Mouse (Mus musculus) monocyte, adult 5-6 weeks (primary cell): Measurements from ENCODE around the gene Zfp46. TPM values are rescaled to one million over a fixed set of nuclear protein-coding genes. Genes with fewer than 3 reads are reported as not detected.

ENCODE experiments used
- ATAC-seq: fragments of 153-309, 156-312 bp; replicated peaks from 2 replicates; pipeline ENCODE4 v1.8.0; 2017; ENCODE audit warnings: mild to moderate bottlenecking; ENCODE audit not compliant: low TSS enrichment, insufficient number of reproducible peaks, severe bottlenecking, poor library complexity, low FRiP score
- total RNA-seq: library from RNA; stranded (forward); fragments of 200-1000, 200-491, 200-594 nt; gene quantifications from 3 replicates; pipeline ENCODE4 v1.2.3, GENCODE M21; 2017

Zfp46 gene
- total RNA-seq, 1 experiment from 2014 or later, result 5.8 TPM

GRCm38 (mm10) chr4:136302462-136302861 lies 18.0 kb downstream of the Zfp46 start:
- ATAC-seq, result no peak

GRCm38 (mm10) chr4:136304181-136304580 lies 19.7 kb downstream of the Zfp46 start:
- no peak for ATAC-seq

- ATAC-seq, result no peak
Observed at GRCm38 (mm10) chr4:136308355-136308754, 23.9 kb downstream of the Zfp46 start.

DNA sequence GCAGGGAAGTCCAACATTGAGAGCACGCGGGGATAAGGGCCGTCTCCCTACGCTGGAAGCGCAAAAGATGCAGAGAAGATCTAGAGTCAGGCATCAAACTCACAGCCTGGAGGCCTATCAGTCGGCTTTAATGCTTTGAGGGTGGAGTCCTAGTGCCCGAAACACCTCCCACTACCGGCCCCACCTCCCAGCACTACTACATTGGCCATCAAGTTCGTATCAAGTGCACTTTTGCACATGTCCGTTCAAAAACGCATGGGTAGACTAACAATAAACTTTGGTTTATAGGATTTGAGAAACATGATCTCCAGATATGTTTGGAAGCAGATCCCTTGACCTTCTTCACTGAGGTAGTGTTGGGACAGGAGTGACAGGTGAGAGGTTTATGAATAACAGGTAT lies 25.3 kb downstream of the Zfp46 start:
- ATAC-seq, result peak; percentile 64

- ATAC-seq, result peak; percentile 100
Observed at GRCm38 (mm10) chr4:136310229-136311041, 26.0 kb downstream of the Zfp46 start, which contains the start of gene Hnrnpr. Gene Hnrnpr (plus strand): TSS chr4:136310942.

DNA sequence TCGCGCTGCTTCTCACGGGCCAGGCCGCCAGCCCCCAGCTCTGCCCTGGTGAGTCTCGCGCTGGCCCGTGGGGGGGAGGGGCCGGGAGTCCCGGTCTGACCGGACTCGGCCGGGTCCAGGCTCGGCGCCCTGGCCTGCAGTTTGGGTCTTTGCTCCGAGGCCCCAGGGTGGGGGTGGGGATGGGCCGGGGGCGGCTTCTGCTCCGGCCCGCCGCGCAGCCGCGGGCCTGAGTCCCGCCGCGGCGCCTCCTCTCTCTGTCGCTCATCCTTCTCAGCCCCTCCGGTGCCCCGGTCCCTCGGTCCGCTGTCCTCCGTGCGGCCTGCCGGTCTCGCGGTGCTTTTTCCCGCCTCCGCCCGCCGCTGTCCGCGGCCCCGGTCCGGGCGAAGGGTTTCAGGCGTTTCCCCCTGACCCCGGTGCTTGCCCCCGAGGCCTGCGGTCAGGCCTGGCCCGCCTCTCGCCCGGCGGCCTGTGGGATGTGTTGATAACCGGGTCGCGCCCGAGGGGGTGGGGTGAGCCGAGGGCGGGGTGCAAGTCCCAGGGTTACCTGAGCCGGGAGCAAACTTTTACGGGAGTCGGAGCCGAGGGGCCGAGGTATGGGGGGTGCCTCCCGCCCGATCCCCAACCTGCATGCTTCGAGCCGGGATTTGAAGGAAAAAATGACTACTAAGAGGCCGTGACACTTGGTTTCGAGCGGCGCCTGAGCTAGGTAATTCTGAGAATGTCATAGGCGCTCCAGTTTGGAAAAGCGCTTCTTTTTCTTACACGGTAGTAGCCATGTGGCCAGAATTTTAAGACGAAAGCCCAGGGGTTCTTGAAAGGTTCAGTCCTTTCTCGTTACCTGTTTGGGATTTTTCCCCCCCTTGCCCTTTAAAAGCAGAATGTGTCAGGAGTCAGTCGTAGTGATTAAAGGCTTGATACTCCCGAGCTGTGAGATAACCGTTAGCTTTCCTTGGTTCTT lies 26.8 kb downstream of the Zfp46 start:
- ATAC-seq, result no peak

- no peak for ATAC-seq
Observed at GRCm38 (mm10) chr4:136312616-136313015, 28.1 kb downstream of the Zfp46 start.

DNA sequence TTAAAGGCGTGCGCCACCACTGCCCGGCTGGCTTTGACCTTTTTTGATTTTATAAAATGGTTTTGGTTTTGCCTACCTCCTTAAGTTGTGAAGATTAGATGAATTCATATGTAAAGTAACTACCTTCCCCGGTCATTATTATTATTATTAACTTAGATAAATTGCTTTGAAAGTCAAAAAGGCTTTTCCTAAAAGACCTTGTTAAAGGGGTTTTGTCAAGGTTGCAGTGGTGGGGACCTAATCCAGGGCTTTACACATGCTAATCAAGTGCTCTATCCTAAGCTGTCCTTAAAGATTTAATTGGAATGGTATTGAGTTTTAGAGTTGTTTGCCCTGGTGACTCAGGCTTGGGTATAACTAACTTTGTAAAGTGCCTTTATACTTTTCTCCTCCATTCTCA lies 33.2 kb downstream of the Zfp46 start:
- no peak for ATAC-seq

- ATAC-seq, result no peak
Observed at GRCm38 (mm10) chr4:136320016-136320415, 35.5 kb downstream of the Zfp46 start.

GRCm38 (mm10) chr4:136324226-136324625 lies 39.7 kb downstream of the Zfp46 start:
- ATAC-seq, result no peak

DNA sequence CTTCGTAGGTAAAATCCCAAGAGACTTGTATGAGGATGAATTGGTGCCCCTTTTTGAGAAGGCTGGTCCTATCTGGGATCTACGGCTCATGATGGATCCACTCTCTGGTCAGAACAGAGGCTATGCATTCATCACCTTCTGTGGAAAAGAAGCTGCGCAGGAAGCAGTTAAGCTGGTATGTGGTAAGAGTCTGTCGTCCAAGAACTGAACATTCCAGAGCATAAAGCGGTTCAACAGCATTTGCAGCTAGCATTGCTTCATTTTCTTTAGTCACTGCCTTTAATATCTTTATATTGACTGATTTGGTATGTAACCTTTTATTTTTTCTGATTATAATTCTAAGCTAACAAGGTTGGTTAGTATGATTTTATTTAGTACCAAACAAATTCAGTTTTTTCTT lies 42.8 kb downstream of the Zfp46 start:
- no peak for ATAC-seq

DNA sequence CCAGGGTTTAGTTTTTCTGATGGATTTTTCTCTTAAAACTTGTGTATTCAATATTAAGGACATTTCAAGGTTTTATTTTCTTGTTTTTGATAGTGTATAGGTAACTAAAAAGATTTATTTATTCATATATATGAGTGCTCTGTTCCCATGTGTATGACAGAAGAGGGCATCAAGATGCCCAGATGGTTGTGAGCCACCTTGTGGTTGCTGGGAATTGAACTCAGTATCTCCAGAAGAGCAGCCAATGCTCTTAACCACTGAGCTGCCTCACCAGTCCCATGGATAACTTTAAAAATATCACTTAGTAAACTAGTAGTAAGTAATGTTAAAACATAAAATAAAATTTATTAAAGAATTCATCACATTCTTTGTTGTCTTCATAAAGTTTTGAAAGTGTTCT lies 43.6 kb downstream of the Zfp46 start:
- ATAC-seq, result no peak

- no peak for ATAC-seq
Observed at GRCm38 (mm10) chr4:136331709-136332108, 47.2 kb downstream of the Zfp46 start.

- no peak for ATAC-seq
Observed at GRCm38 (mm10) chr4:136333191-136333590, 48.7 kb downstream of the Zfp46 start.

GRCm38 (mm10) chr4:136335065-136335464 lies 50.6 kb downstream of the Zfp46 start:
- no peak for ATAC-seq

DNA sequence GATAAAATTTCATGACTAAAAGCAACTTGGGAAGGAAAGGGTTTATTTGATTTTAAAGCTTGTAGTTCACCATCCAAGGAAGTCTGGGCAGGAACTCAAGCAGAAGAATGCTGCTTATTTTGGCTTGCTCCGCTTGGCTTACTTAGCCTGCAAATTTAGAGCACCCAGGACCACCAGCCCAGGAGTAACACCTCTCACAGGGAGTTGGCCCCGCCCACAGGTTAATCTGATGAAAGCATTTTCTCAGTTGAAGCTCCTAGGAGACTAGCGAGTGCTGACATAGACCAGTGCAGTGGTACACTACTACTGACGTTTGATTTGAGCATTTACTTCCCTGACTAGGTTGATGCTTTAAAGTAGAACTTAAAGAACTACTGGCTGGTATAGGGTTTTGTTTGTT lies 52.6 kb downstream of the Zfp46 start:
- ATAC-seq, result no peak
